Mouse (Mus musculus): ENCODE measurements at regions not wholly inside any gene's neighbourhood (a gene's known extent, or its start where the extent isn't known, plus 50 kb on each side); places are given as distances from the start of the nearest gene placed in this dataset.
"Not testable (repeated sequence)": the region's sequence is repeated elsewhere in the genome, so short reads cannot be mapped to it uniquely, and the experiment has no call there.

DNA sequence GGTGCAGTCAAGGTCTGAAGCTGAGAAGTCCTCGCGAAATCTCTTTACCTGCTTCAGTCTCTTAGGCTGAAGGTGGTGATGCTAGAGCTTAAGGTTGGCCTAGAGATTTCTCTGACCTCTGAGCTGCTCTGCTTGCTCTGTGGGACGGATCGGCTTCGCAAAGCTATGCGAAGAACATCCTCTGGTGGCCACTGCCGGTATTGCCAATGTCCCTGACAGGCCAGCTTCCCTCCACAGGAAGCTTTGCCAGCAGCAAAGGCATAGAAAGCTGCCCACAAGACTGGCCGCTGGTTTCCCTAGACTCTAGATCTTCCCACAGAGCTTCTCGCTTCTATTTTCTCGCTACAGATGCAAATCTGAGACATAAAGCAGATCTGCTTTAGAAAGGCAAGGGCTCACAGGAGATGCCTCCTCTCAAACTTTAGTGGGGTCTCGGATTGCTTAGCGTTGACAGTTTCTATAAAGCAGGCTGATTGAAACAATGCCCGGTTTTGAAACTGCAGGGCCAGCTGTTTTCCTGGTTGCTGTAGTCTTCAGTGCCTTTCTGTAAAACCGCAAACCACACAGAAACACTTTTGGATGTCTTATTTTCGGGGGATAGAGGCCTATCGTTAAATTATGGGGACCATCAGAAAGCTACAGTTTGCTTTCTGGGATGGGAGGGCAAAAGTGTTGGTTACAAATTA, 153.7 kb downstream of the Car8 start:
- Histone ChIP-seq H3K36me3 (no peaks in the 10 kb centered on the region), H3K27ac (no peak overlapping the region), H3K4me2 (0 out of 2 replicates have a peak overlapping the region, but pooled peaks have one; percentile 19), H3K4me1 (peaks cover 6% of the 10 kb centered on the region; the same call in 1 of the 2 replicates), H3K9ac (no peak overlapping the region), H3K27me3 (no peaks in the 10 kb centered on the region), H3K9me3 (no peaks in the 10 kb centered on the region), H3K4me3 (no peak overlapping the region)
- ATAC-seq (ENCODE audit: insufficient number of reproducible peaks, low FRiP score, low TSS enrichment, low read depth) = no peak
- 20% methylated on average over 16 of the region's 16 CpGs for WGBS

DNA sequence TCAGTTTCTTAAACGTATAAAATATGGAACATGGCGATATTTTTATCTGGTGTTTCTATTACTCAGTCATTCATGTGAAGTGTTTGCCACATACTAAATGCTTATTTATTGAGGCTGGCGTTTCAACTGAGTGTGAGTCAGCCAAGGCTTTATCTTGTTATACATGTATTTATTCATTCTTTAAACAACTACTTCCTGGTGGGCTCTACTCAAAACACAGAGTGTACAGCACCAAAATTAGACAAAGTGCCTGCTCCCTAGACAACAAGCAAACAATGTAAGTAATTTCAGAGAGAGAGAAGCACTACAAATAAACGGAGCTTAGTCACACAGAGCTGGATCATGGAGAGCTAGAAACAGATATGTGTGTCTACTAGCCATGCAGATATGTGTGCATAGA, 159.5 kb downstream of the Car8 start:
- Histone ChIP-seq H3K9ac (no peak overlapping the region), H3K36me3 (no peaks in the 10 kb centered on the region), H3K4me2 (no peak overlapping the region), H3K9me3 (no peaks in the 10 kb centered on the region), H3K4me1 (no peaks in the 10 kb centered on the region), H3K27ac (no peak overlapping the region), H3K27me3 (no peaks in the 10 kb centered on the region), H3K4me3 (no peak overlapping the region)
- ATAC-seq (ENCODE audit: insufficient number of reproducible peaks, low FRiP score, low TSS enrichment, low read depth) = no peak
- WGBS = 75% methylated on average over 4 of the region's 4 CpGs

DNA sequence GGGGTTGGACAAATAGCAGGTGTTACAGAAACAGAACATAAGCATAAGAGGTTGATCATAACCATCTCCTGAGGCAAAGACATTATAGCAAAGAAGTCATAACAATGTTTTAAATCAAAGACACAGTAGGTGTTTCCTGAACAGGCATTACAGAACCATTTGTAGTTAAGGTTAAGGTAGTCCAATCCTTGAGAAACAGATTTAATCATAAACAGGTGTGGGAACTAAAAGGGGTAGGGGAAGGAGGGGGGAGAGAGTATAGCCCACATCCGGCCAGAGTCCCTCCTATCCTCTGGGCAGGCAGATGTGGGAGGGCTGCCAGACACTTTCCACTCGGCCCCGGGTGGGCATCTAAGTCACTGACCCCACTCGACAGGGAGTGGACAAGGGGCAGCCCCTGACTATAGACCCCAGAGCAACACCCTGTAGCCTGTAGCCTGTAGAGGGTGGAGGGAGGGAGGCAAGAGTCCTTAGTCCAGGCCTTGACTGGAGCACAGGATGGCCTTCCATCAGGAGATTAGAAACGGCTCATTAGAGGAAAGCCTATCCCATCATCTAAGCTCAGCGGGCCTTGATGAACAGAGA, 165.8 kb downstream of the Car8 start:
- ATAC-seq (ENCODE audit: insufficient number of reproducible peaks, low FRiP score, low TSS enrichment, low read depth) = no peak

DNA sequence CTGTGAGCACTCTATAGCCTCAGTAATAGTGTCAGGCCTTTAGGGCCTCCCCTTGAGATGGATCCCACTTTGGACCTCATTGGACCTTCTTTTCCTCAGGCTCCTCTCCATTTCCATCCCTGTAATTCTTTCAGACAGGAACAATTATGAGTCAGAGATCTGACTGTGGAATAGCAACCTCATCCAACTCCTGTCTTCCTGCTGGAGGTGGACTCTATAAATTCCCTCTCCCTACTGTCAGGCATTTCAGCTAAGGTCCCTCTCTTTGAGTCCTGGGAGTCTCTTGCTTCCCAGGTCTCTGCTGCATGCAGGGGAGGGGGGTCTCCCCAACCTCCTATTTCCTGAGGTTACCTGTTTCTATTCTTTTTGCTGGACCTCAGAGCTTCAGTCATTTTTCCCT, 168.1 kb downstream of the Car8 start:
- ATAC-seq (ENCODE audit: insufficient number of reproducible peaks, low FRiP score, low TSS enrichment, low read depth); H3K4me3 ChIP-seq; H3K9me3 ChIP-seq; H3K36me3 ChIP-seq; H3K27ac ChIP-seq; H3K9ac ChIP-seq; H3K27me3 ChIP-seq; H3K4me2 ChIP-seq; H3K4me1 ChIP-seq: not testable (repeated sequence)

More for the DNA sequence above, 165.8 kb downstream of the Car8 start:
- no peak overlapping the region for H3K4me2 ChIP-seq
- no peaks in the 10 kb centered on the region; the same call in 1 of the 2 replicates for H3K4me1 ChIP-seq
- no peaks in the 10 kb centered on the region for H3K27me3 ChIP-seq
- no peaks in the 10 kb centered on the region for H3K9me3 ChIP-seq
- no peak overlapping the region for H3K27ac ChIP-seq
- no peak overlapping the region for H3K9ac ChIP-seq
- WGBS = 35% methylated on average over 6 of the region's 6 CpGs
- no peaks in the 10 kb centered on the region for H3K36me3 ChIP-seq
- H3K4me3 ChIP-seq = no peak overlapping the region

DNA sequence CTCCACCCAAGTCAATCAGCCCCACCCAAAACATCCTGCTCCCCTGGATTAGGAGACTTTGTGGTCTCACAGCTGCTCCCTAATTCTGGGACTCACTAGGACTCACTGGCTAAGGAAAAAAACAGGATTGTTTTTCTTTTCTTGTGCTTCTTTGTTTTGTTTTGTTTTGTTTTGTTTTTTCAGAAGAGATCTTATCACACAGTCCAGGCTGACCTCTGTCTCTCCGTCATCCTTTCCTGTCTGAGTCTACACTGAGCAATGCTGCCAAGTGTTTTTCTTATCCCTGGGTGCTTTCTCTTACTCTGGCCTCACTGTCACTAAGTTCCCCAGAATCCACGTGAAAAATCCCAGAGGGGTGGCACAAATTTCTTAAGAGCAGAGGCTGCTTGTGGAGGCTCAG, 170.8 kb downstream of the Car8 start:
- Histone ChIP-seq H3K9ac (no peak overlapping the region), H3K27me3 (no peaks in the 10 kb centered on the region), H3K4me1 (no peaks in the 10 kb centered on the region; the same call in 1 of the 2 replicates), H3K27ac (no peak overlapping the region), H3K36me3 (no peaks in the 10 kb centered on the region), H3K9me3 (no peaks in the 10 kb centered on the region), H3K4me3 (no peak overlapping the region), H3K4me2 (no peak overlapping the region)
- no peak for ATAC-seq (ENCODE audit: insufficient number of reproducible peaks, low FRiP score, low TSS enrichment, low read depth)
- 34% methylated on average over 2 of the region's 2 CpGs for WGBS

DNA sequence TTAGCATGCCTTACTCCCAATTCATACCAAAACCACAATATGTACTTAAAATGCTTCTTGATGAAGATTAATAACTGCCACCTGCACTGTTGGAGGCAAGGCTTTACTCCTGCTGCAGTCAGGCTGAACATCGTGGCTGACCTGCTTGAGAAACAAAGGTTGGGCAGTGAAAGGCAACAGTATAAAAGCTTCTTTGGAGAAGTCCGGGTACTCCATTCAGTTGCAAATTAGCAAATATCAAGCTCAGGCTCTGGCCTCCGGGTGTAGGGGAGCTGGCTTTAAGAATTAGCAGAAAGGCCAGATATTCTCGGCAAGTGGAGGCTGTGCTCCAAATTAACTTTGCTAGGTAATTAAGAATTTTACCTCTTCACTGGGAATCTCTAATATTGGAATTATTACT, 197.1 kb downstream of the Car8 start:
- Histone ChIP-seq H3K4me1 (no peaks in the 10 kb centered on the region), H3K27me3 (no peaks in the 10 kb centered on the region), H3K36me3 (no peaks in the 10 kb centered on the region), H3K4me2 (no peak overlapping the region), H3K27ac (no peak overlapping the region), H3K9ac (no peak overlapping the region), H3K9me3 (no peaks in the 10 kb centered on the region), H3K4me3 (no peak overlapping the region)
- 80% methylated on average over 4 of the region's 4 CpGs for WGBS
- no peak for ATAC-seq (ENCODE audit: insufficient number of reproducible peaks, low FRiP score, low TSS enrichment, low read depth)

DNA sequence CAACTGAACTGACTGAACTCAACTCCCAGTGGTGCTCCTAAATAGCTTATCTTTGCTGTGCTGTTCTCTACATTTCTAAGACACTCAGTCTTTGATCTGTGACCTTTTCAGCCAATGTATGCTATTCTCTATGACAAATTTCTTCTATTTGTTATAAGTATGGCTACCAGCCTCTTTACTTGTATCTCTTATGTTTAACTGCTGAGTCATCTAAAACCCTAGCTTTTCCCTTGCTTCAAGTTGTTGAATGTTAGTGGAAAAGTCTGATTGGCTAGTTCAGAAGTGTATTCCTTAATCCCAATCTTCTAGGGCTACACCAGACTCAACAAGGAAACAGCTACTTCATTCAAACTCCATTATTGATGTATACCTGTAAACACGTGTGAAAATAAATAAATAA, 201.0 kb downstream of the Car8 start:
- Histone ChIP-seq H3K27ac (no peak overlapping the region), H3K4me2 (no peak overlapping the region), H3K27me3 (no peaks in the 10 kb centered on the region), H3K4me3 (no peak overlapping the region), H3K4me1 (no peaks in the 10 kb centered on the region), H3K9ac (no peak overlapping the region), H3K9me3 (no peaks in the 10 kb centered on the region), H3K36me3 (no peaks in the 10 kb centered on the region)
- ATAC-seq (ENCODE audit: insufficient number of reproducible peaks, low FRiP score, low TSS enrichment, low read depth) = no peak
- WGBS = 89% methylated on average over 1 of the region's 1 CpGs

DNA sequence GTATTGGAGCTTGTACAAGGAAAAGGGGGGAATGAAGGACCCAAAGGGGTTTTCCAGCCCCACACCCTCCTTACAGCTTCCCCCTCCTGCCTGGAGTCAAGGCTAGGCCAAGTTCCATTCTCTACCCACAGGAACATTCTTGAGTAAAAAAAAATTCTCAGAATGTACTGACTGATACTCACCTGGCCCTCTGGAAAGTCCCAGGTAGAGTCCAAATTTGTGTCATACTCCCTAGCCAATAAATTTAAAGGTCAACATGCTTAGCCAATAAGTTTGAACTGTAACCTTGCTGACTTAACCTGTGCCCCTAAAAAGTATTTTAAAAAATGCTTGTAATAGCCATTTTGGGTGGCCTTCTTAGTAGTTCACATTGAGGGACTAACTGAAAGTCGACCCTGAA, 205.4 kb downstream of the Car8 start:
- not testable (repeated sequence) for H3K4me3 ChIP-seq; H3K9me3 ChIP-seq; H3K9ac ChIP-seq; ATAC-seq (ENCODE audit: insufficient number of reproducible peaks, low FRiP score, low TSS enrichment, low read depth); H3K4me1 ChIP-seq; H3K27ac ChIP-seq; H3K27me3 ChIP-seq; H3K36me3 ChIP-seq; H3K4me2 ChIP-seq
- WGBS = 83% methylated on average over 1 of the region's 1 CpGs

DNA sequence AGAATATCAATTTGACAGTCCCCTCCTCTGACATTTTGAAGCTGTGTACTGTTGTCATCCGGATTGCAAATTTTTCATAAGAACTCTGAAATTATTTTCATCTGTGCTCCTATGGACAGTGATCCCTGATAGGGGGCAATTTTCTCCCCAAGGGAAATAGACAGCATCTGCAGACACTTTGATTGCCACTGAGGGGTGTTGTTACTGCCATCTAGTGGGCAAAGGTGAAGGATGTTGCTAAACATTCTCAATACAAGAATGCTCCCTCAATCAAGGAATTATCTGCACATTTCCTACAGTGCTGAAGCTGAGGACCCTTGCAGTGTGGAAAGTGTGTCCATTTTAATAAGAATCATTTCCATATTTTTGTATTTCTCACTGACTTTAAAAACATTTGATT, 233.7 kb downstream of the Car8 start:
- no peak overlapping the region for H3K4me3 ChIP-seq
- H3K4me2 ChIP-seq = no peak overlapping the region
- H3K9ac ChIP-seq = no peak overlapping the region
- H3K4me1 ChIP-seq = no peaks in the 10 kb centered on the region
- no peak for ATAC-seq (ENCODE audit: insufficient number of reproducible peaks, low FRiP score, low TSS enrichment, low read depth)
- no peaks in the 10 kb centered on the region for H3K27me3 ChIP-seq
- 20% methylated on average over 1 of the region's 1 CpGs for WGBS
- H3K27ac ChIP-seq = no peak overlapping the region
- H3K9me3 ChIP-seq = no peaks in the 10 kb centered on the region
- H3K36me3 ChIP-seq = no peaks in the 10 kb centered on the region

DNA sequence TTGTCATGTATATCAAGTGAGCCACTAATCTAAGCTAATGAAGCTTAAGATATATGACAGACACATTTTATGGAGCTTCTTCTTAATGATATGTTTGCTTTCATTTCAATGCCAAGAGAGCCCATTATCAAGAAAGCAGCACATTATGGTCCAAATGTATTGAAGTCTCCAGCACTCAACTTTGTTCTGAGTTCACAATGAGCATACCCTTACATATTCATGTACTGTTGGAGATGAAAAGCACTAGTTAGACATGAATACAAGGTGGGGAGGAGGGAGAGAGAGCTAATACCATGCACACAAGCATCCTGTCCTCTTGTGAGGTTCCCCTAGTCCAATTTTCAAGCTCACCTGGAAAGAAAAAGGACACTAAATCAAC, 241.3 kb downstream of the Car8 start:
- Histone ChIP-seq H3K4me2 (no peak overlapping the region), H3K9me3 (no peaks in the 10 kb centered on the region), H3K4me3 (no peak overlapping the region), H3K9ac (no peak overlapping the region), H3K4me1 (no peaks in the 10 kb centered on the region), H3K27me3 (no peaks in the 10 kb centered on the region), H3K27ac (no peak overlapping the region), H3K36me3 (no peaks in the 10 kb centered on the region)
- ATAC-seq (ENCODE audit: insufficient number of reproducible peaks, low FRiP score, low TSS enrichment, low read depth) = no peak

DNA sequence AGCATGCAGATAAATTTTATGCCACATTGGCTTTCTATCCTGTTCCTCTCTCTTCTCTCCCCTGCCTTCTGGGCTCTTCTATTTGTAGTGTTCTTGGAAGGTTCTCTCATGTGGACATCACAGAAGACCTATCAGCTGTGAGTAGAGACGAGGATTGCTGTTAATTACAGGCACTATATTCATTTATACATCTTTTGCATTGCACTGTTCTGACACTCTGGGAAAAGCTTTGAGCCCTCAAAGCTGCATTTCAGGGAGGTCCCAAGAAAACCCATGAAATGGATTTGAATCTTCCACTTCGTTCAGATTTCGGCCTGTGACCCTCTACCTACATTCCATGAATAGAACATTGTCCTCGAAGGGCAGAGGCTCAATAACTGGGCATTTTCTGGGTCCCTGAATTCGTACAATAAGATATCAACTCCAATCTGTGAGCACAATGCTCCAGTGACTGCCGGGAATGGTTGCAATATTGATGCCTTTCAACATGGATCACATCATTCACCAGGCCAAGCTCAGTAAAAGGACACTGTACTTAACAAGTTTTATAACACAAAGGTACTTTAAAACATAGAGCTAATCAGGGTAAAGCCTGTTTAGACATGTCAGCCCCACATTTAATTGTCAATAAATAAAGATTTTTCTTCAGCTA, 241.8 kb downstream of the Car8 start:
- Histone ChIP-seq H3K27me3 (no peaks in the 10 kb centered on the region), H3K9me3 (no peaks in the 10 kb centered on the region), H3K9ac (no peak overlapping the region), H3K4me1 (no peaks in the 10 kb centered on the region), H3K4me3 (no peak overlapping the region), H3K4me2 (no peak overlapping the region), H3K27ac (no peak overlapping the region), H3K36me3 (no peaks in the 10 kb centered on the region)
- ATAC-seq (ENCODE audit: insufficient number of reproducible peaks, low FRiP score, low TSS enrichment, low read depth) = no peak
- WGBS = 83% methylated on average over 6 of the region's 6 CpGs

DNA sequence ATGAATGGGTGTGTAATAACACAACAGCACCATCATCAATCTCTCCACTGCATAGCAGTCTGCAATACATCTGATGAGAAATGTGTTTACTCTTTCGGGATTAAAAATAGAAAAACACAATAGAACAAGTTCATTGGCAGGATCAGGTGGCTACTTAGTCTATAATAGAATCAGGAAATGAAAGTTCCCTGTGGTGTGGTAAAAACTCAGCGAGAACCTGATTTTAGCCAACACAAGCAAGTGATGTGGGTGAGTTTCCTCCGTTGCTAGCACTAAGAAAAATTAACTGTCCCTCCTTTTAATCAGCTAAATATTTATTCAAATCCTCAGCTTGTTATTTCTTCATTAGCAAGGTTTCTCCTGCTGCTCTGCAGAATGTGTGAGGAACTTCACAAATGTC, 245.9 kb downstream of the Car8 start:
- H3K9ac ChIP-seq = no peak overlapping the region
- WGBS = 62% methylated on average over 3 of the region's 3 CpGs
- ATAC-seq (ENCODE audit: insufficient number of reproducible peaks, low FRiP score, low TSS enrichment, low read depth) = no peak
- no peak overlapping the region for H3K4me2 ChIP-seq
- H3K27ac ChIP-seq = no peak overlapping the region
- no peaks in the 10 kb centered on the region for H3K27me3 ChIP-seq
- no peaks in the 10 kb centered on the region for H3K9me3 ChIP-seq
- H3K4me1 ChIP-seq = no peaks in the 10 kb centered on the region
- H3K36me3 ChIP-seq = no peaks in the 10 kb centered on the region
- no peak overlapping the region for H3K4me3 ChIP-seq

All from limb, embryonic 15.5 days (tissue).